Mouse (Mus musculus) gastrocnemius, adult 18-20 months (tissue): ENCODE measurements at regions not wholly inside any gene's neighbourhood (a gene's known extent, or its start where the extent isn't known, plus 50 kb on each side); places are given as distances from the start of the nearest gene placed in this dataset.

Source experiments
- DNase-seq: peaks from one replicate; pipeline ENCODE4 v3.0.0; 2021; ENCODE audit warnings: low spot score

- no peak for DNase-seq
Observed at GRCm38 (mm10) chr16:55691069-55691468, 147.6 kb downstream of the Nfkbiz start.

DNA sequence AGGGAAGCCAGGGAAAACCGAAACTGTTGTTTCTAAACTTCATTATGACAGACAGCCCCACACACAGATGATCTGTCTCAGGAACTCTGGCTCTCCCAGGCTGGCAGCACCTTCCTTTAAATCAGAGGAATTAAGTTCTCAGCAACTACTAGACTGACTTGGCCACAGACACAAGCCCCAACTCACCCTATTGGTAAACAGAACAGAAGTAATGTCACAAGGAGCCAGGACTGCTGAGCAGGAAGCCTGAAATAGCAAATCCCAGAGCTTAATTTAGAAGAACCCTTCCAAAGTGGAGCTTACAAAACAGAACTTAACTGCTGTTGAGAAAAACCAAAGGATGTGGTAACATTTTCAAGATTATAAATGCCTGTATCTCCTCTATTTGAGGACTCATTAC is 174.8 kb downstream of the Nfkbiz start:
- DNase-seq, result peak; percentile 9

GRCm38 (mm10) chr16:55636667-55637450 is 201.8 kb downstream of the Nfkbiz start:
- no peak for DNase-seq

- no peak for DNase-seq
Observed at GRCm38 (mm10) chr16:55636224-55636623, 202.5 kb downstream of the Nfkbiz start.

DNA sequence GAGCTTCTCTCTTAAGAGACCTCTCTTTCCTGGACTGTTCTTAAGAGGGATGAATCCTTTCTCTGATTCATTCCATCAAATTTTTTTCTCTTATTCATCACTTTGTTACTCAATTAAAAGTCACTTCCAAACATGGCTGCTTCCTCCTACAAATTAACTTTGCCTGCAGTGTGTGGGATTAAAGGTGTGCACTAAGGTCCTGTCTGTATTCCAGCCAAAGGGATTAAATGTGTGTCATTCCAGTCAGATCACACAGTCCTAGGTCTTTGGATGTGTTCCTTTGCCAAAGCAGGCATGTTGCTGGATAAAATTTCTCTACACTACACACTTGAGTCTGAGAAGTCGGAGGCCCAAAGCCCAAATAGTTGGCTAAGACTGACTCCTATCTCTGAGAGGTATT is 204.0 kb downstream of the Nfkbiz start:
- DNase-seq, result no peak

DNA sequence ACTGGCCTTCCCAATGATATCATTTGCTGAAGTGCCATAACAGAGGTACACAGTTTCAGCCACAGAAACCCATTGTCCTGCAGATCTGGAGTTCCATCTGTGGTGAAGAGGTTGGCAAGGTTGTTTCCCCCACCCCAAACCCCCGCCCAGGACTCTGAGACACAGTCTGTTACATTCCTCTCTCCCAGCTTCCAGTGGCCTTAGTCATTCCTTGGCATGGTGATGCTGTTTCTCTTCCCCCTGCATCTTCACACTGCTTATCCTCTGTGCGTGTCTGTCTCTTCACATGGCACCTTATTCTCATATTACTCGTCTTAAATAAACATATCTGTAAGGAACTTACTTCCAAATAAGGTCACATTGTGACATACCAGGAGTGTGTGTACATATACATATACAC is 206.5 kb downstream of the Nfkbiz start:
- DNase-seq, result no peak

DNA sequence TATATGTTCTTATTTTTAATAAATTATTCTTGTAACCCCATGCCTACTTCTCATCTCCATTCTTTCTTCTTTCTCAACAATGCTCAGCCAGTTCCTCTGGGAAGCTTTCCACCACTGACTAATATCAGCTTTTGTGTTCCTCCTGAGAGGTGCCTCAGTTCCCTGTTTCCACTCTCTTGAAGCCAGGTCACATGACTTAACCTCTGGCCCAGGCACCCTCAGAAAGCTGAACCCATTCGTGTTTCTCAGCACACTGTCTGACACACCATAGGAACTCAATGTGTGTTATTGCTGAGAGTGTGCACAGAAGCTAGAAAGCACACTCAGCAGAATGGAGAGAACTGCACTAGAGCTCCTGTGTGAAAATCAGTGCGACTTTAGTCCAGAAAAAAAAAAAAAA is 207.1 kb downstream of the Nfkbiz start:
- no peak for DNase-seq

DNA sequence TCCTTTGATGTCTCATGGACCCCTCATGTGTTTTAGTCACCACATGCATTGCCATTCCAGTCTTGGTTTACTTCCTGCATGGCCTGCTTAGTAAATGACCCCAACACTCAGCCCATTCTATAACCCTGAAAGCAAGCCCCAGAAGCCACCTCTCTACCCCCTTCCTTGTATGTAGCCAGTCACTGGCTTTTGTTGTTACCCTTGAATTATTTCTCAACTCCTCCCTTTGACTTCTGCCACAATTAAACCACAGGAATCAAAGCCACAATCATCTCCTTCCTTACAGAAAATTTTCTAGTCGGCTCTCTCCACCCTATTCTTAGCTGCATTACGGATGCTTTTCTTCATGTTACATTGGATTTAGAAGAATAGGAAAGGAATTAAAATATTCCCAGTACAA is 207.7 kb downstream of the Nfkbiz start:
- no peak for DNase-seq

- no peak for DNase-seq
Observed at GRCm38 (mm10) chr16:55627531-55627930, 211.2 kb downstream of the Nfkbiz start.

GRCm38 (mm10) chr16:55623422-55623821 is 215.3 kb downstream of the Nfkbiz start:
- no peak for DNase-seq

DNA sequence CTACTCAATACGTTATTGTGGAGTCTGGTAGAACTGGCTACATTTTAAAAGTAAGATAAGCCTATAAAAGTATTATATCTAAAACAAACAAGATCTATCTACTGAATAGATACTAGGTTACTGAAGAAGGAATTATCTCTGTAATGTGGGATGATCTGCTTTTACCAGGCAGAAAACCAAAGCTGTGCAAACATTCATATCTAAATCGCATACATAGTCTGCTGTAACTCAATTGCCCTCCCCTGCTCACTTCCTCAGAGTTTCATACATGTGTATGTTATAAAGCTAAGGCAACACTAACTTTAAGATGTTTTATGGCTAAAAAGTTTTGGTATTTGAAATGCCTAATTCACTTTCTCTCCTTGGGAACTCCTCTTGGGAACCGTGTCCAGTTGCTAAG is 219.0 kb downstream of the Nfkbiz start:
- DNase-seq, result no peak

- no peak for DNase-seq
Observed at GRCm38 (mm10) chr16:55617958-55618357, 220.7 kb downstream of the Nfkbiz start.

DNA sequence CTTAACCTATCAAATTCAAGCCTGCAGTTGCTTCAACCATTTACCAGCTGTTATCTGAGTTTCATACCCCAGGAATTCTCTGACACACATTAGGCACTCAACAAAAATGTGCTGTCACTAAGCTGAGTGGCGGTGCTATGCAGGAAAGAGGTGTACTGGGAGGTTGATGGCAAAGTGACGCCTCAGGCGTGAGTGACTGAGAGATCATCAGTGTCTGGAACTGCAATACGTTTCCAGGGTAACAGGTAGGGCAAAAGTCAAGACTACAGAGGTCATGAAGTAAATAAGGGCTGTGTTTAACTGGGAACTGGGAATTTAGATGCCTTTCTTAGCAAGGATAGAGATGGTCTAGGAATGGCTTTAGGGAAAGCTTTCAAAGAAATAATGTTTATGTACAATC is 221.2 kb downstream of the Nfkbiz start:
- DNase-seq, result no peak

DNA sequence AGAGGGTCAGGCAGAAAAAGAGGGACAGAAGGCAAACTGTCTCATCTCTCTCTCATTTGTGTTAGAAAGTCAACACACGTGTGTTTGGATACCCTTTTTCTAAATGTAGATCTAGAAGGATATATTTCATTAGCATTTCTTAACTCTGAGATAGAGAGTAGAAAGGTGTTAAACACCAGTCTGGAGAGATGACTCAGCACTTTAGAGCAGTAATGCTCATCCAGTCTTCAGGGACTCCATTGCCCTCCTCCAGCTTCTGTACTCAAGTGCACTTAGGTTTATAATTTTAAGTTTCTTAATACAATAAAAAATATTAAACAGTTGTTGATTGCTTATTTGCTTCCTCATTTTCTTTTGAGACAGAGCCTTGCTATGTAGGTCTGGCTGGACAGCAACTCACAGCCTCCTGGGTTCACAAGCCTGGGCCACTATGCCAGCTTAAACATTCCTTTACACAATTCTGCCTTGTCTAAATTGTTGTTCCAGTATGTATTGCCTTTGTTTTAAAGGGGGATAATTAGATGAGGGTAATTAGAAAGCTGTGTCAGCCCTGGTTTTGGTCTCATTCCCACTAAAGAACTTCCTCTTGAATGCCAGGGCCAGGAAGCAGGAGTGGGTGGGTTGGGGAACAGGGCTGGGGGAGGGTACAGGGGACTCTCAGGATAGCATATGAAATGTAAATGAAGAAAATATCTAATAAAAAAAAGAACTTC is 222.1 kb downstream of the Nfkbiz start:
- DNase-seq, result no peak

DNA sequence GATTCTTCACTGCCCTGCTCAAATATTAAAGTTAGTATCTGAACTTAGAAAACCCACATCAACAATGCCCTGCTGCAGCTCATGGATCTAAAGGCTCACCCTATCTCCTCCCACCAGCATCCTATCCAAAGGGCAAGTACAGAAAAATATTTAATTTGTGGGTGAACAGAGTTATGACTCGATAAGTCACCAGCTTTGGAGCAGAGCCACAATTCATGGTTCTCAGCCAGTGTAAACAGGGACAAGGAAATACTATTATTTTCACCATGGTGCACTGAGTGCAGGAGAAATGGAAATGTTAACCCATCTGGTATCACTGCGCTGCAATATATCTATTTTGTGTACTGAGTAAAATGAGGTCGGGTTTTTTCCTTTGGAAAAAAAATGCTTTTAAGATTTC is 225.8 kb downstream of the Nfkbiz start:
- no peak for DNase-seq

DNA sequence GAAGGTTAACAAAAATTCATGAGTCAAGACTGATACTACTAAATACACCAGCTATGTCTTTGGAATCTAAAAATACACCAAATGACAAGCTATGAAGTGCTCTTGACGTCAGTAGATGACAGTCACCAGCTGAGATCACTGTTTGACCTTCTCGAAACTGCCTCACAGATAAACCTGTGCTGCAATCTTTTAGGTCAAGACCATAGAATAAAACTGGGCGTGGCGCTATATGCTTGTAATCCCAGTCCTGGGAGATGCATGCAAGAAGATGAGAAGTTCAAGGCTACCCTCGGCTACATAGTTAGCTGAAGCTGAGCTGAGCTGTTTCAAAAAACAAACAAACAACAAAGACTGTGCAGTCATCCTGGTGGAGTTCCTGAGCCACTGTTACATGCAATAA is 226.7 kb downstream of the Nfkbiz start:
- no peak for DNase-seq

DNA sequence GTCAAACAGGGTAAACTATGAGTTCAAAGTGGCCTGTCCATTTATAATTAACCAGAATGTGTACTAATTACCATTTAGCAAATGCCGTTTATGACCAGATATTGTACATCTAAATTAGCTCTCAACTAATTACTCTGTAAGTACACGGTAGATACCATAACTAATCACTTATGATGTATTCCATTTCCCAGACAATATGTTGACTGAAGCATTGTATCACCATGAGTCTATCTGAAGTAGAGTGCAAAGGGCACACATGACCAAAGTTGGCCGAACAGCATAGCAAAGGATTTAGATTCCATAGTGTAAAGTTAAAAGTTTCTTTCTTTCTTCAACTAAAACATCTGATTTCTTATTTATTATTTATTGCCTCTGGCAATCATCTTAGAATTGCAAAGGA is 227.5 kb downstream of the Nfkbiz start:
- no peak for DNase-seq

- no peak for DNase-seq
Observed at GRCm38 (mm10) chr16:55608361-55608760, 230.3 kb downstream of the Nfkbiz start.

GRCm38 (mm10) chr16:55606447-55607239 is 232.1 kb downstream of the Nfkbiz start:
- no peak for DNase-seq

GRCm38 (mm10) chr16:55603611-55604010 is 235.1 kb downstream of the Nfkbiz start:
- no peak for DNase-seq

GRCm38 (mm10) chr16:55589382-55589956 is 249.2 kb downstream of the Nfkbiz start:
- DNase-seq, result no peak

DNA sequence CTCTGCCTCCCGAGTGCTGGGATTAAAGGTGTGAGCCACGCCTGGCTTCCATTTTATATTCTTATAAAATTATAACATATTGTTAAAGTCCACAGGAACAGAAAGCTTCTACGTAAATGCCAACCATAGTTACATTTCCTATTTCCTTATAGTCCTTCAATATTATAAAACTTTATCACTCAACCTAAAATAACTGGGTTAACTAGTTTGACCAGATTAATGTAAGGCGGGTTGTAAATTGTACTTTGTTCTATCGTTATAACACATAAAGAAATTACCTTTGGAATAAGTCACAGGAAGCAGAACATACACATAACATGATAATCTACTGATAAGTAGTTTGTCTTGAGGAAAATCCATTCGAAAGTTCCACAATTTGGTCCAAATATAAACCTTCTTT is 251.6 kb downstream of the Nfkbiz start:
- DNase-seq, result no peak
